Mouse (Mus musculus): ENCODE results near the gene Cmtm1.
A peak's percentile ranks its signal among the peaks of the same experiment; 100 is the strongest.
"Not testable (repeated sequence)": the region's sequence is repeated elsewhere in the genome, so short reads cannot be mapped to it uniquely, and the experiment has no call there.

The Cmtm1 gene

GRCm38 (mm10) chr8:104321267-104321666 lies 11.3 kb upstream of the Cmtm1 start, which contains the start of gene Gm11020:
Gm11020 (plus strand) TSS chr8:104321567.
- DNase-seq (ENCODE audit: low read depth in 2 of 2, low spot score in 2 of 2): not testable (repeated sequence)

GRCm38 (mm10) chr8:104313311-104313710 lies 3.4 kb upstream of the Cmtm1 start:
- no peak for DNase-seq (ENCODE audit: low read depth in 2 of 2, low spot score in 2 of 2)

- not testable (repeated sequence) for DNase-seq (ENCODE audit: low read depth in 2 of 2, low spot score in 2 of 2)
These were observed 2.1 kb upstream of the Cmtm1 start for GRCm38 (mm10) chr8:104312023-104312422.

GRCm38 (mm10) chr8:104308341-104308740 lies 1.6 kb downstream of the Cmtm1 start:
- not testable (repeated sequence) for DNase-seq (ENCODE audit: low read depth in 2 of 2, low spot score in 2 of 2)

- no peak for DNase-seq (ENCODE audit: low read depth in 2 of 2, low spot score in 2 of 2)
These were observed 5.0 kb downstream of the Cmtm1 start for GRCm38 (mm10) chr8:104304962-104305361.

GRCm38 (mm10) chr8:104302536-104302935 lies 7.4 kb downstream of the Cmtm1 start:
- DNase-seq (ENCODE audit: low read depth in 2 of 2, low spot score in 2 of 2): not testable (repeated sequence)

- DNase-seq (ENCODE audit: low read depth in 2 of 2, low spot score in 2 of 2): not testable (repeated sequence)
These were observed 8.4 kb downstream of the Cmtm1 start for GRCm38 (mm10) chr8:104301577-104301976.

- DNase-seq (ENCODE audit: low read depth in 2 of 2, low spot score in 2 of 2): no peak
These were observed 15.5 kb downstream of the Cmtm1 start for GRCm38 (mm10) chr8:104294396-104294795.

GRCm38 (mm10) chr8:104293081-104293480 lies 16.9 kb downstream of the Cmtm1 start, which contains the start of gene Cmtm2a:
Cmtm2a (minus strand) TSS chr8:104293181.
- not testable (repeated sequence) for DNase-seq (ENCODE audit: low read depth in 2 of 2, low spot score in 2 of 2)

GRCm38 (mm10) chr8:104268937-104269440 lies 41.0 kb downstream of the Cmtm1 start:
- no peak for DNase-seq (ENCODE audit: low read depth in 2 of 2, low spot score in 2 of 2)

- no peak for DNase-seq (ENCODE audit: low read depth in 2 of 2, low spot score in 2 of 2)
These were observed 41.6 kb downstream of the Cmtm1 start for GRCm38 (mm10) chr8:104268368-104268767.

- DNase-seq (ENCODE audit: low read depth in 2 of 2, low spot score in 2 of 2): not testable (repeated sequence)
These were observed 45.5 kb downstream of the Cmtm1 start for GRCm38 (mm10) chr8:104264271-104264935.

- not testable (repeated sequence) for DNase-seq (ENCODE audit: low read depth in 2 of 2, low spot score in 2 of 2)
These were observed 48.1 kb downstream of the Cmtm1 start for GRCm38 (mm10) chr8:104261802-104262201.

- peak; percentile 57 to 66 for DNase-seq (ENCODE audit: low read depth in 2 of 2, low spot score in 2 of 2)
These were observed 56.9 kb downstream of the Cmtm1 start for GRCm38 (mm10) chr8:104253016-104253415.

- no peak for DNase-seq (ENCODE audit: low read depth in 2 of 2, low spot score in 2 of 2)
These were observed 58.5 kb downstream of the Cmtm1 start for GRCm38 (mm10) chr8:104251461-104251860.

GRCm38 (mm10) chr8:104250439-104251367 lies 59.2 kb downstream of the Cmtm1 start, which contains the start of gene Cklf:
Cklf (plus strand) TSS chr8:104250861.
- DNase-seq (ENCODE audit: low read depth in 2 of 2, low spot score in 2 of 2): peak; percentile 38 to 59

- DNase-seq (ENCODE audit: low read depth in 2 of 2, low spot score in 2 of 2): no peak
These were observed 60.4 kb downstream of the Cmtm1 start for GRCm38 (mm10) chr8:104249442-104249996.

GRCm38 (mm10) chr8:104248276-104248675 lies 61.7 kb downstream of the Cmtm1 start, which contains the start of gene Tk2:
Tk2 (minus strand) TSS chr8:104248558.
- peak; percentile 61 to 67 for DNase-seq (ENCODE audit: low read depth in 2 of 2, low spot score in 2 of 2)

GRCm38 (mm10) chr8:104247908-104248275 lies 62.1 kb downstream of the Cmtm1 start:
- DNase-seq (ENCODE audit: low read depth in 2 of 2, low spot score in 2 of 2): peak in 1 of 2 experiments; percentile 9

GRCm38 (mm10) chr8:104247054-104247907 lies 62.7 kb downstream of the Cmtm1 start:
- DNase-seq (ENCODE audit: low read depth in 2 of 2, low spot score in 2 of 2): peak; percentile 37 to 51
